Mouse (Mus musculus) inflammation-experienced regulatory T-cells, adult 6 months (primary cell): ENCODE results near the gene Lyrm4. TPM values are rescaled to one million over a fixed set of nuclear protein-coding genes. Genes with fewer than 3 reads are reported as not detected.
"Not testable (repeated sequence)": the region's sequence is repeated elsewhere in the genome, so short reads cannot be mapped to it uniquely, and the experiment has no call there.

Experiments used
- ATAC-seq: one replicate; pipeline ENCODE4 v1.8.0; 2017
- polyA plus RNA-seq, 3 experiments: library from polyadenylated mRNA; unstranded; fragments of 100-300 nt; shearing (Covaris generic); gene quantifications; one replicate each; pipeline ENCODE4 v1.2.1; 2017

The Lyrm4 gene
- polyA plus RNA-seq, 3 experiments from 2014 or later: 23.0 to 46.0 (median 23.9) TPM

- ATAC-seq: no peak
Observed at GRCm38 (mm10) chr13:35994067-35994466, 123.3 kb downstream of the Lyrm4 start.

- not testable (repeated sequence) for ATAC-seq
Observed at GRCm38 (mm10) chr13:35991185-35991584, 126.1 kb downstream of the Lyrm4 start.

- no peak for ATAC-seq
Observed at GRCm38 (mm10) chr13:35989329-35989728, 128.0 kb downstream of the Lyrm4 start.

- ATAC-seq: no peak
Observed at GRCm38 (mm10) chr13:35982985-35983384, 134.3 kb downstream of the Lyrm4 start.

GRCm38 (mm10) chr13:35980471-35980870, 136.9 kb downstream of the Lyrm4 start:
- no peak for ATAC-seq

GRCm38 (mm10) chr13:35976912-35977311, 140.4 kb downstream of the Lyrm4 start:
- no peak for ATAC-seq

GRCm38 (mm10) chr13:35969829-35970228, 147.5 kb downstream of the Lyrm4 start:
- ATAC-seq: no peak

- ATAC-seq: no peak
Observed at GRCm38 (mm10) chr13:35969431-35969721, 147.9 kb downstream of the Lyrm4 start.

- ATAC-seq: no peak
Observed at GRCm38 (mm10) chr13:35968719-35969430, 148.5 kb downstream of the Lyrm4 start.

- no peak for ATAC-seq
Observed at GRCm38 (mm10) chr13:35968131-35968718, 149.1 kb downstream of the Lyrm4 start.

- ATAC-seq: no peak
Observed at GRCm38 (mm10) chr13:35967690-35968089, 149.6 kb downstream of the Lyrm4 start.

- ATAC-seq: no peak
Observed at GRCm38 (mm10) chr13:35963583-35963982, 153.7 kb downstream of the Lyrm4 start.

GRCm38 (mm10) chr13:35959391-35960067, 157.8 kb downstream of the Lyrm4 start:
- no peak for ATAC-seq

GRCm38 (mm10) chr13:35958539-35958938, 158.8 kb downstream of the Lyrm4 start, which contains the start of gene Ppp1r3g:
Gene Ppp1r3g (plus strand): TSS chr13:35958839.
- no peak for ATAC-seq

- ATAC-seq: no peak
Observed at GRCm38 (mm10) chr13:35949814-35950455, 167.4 kb downstream of the Lyrm4 start.

- ATAC-seq: no peak
Observed at GRCm38 (mm10) chr13:35947354-35948000, 169.8 kb downstream of the Lyrm4 start.

GRCm38 (mm10) chr13:35946659-35947353, 170.5 kb downstream of the Lyrm4 start:
- ATAC-seq: no peak

GRCm38 (mm10) chr13:35940934-35941333, 176.4 kb downstream of the Lyrm4 start:
- ATAC-seq: no peak

- no peak for ATAC-seq
Observed at GRCm38 (mm10) chr13:35939871-35940665, 177.3 kb downstream of the Lyrm4 start.

- ATAC-seq: no peak
Observed at GRCm38 (mm10) chr13:35937991-35938390, 179.3 kb downstream of the Lyrm4 start.
